Comparison of ENCODE assay signal across 8 mouse cellular contexts in the genomic region with DNA sequence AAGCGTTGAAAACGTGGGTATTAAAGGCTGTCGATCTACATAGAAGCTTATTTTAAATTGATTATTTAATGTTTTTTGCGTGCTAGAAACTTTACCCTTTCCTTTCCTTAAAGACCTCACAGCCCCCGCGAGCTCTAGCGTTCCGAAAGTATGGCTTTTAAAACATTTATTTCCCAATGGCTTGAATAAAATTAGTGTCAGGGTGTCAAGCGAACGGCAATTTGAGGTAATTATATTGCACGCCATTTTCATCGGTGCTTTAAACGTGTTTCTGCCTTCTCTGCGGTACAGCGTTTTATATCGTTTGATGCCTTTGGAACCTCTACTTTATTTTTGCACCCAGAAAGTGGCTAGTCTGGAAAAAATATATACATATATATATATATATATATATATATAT. TPM values are rescaled to one million over a fixed set of nuclear protein-coding genes. Genes with fewer than 3 reads are reported as not detected.
A peak's percentile ranks its signal among the peaks of the same experiment; 100 is the strongest.
DNase-seq lines count a peak whose midpoint lies in the region; ATAC-seq and TF ChIP-seq lines count a peak whose summit lies in the region.

No protein-coding gene starts in this region.

- TF ChIP-seq POLR2A in olfactory bulb, adult 2 months (IDR thresholded peaks at IDR 0.05; ENCODE audit: insufficient read depth, low read depth, low read length): no peak

- H3K9ac ChIP-seq in lung, embryonic 14.5 days: no peak overlapping the region
- no peak overlapping the region for H3K9ac ChIP-seq in intestine, embryonic 15.5 days

- peaks cover 40% of the 10 kb centered on the region for H3K27me3 ChIP-seq in lung, embryonic 14.5 days (ENCODE audit: insufficient read depth, low read length)
- H3K27me3 ChIP-seq in intestine, embryonic 15.5 days (replicated peaks): peaks cover 31% of the 10 kb centered on the region

- no peak for ATAC-seq in lung, embryonic 14.5 days (ENCODE audit: insufficient read depth)
- ATAC-seq in intestine, embryonic 15.5 days: no peak

- no peak for TF ChIP-seq CTCF in lung, embryonic 14.5 days (IDR thresholded peaks at IDR 0.05; ENCODE audit: low read depth)
- no peak for TF ChIP-seq CTCF in olfactory bulb, adult 2 months (IDR thresholded peaks at IDR 0.05; ENCODE audit: insufficient read depth, low read depth, low read length)

- H3K36me3 ChIP-seq in lung, embryonic 14.5 days (ENCODE audit: insufficient read depth): no peaks in the 10 kb centered on the region
- H3K36me3 ChIP-seq in intestine, embryonic 15.5 days: no peaks in the 10 kb centered on the region

- DNase-seq in cerebellum, postnatal 10 days: peak; percentile 4 to 30
- DNase-seq in cerebellum, postnatal 4 days (ENCODE audit: low spot score in 2 of 2): no peak
- DNase-seq in lung, embryonic 14.5 days: no peak
- no peak for DNase-seq in lung, postnatal 25 days (ENCODE audit: low spot score)
- no peak for DNase-seq in adrenal gland, postnatal 4 days (ENCODE audit: low spot score in 2 of 2)
- DNase-seq in thymus, postnatal 10 days (ENCODE audit: low spot score in 2 of 2): no peak

- H3K9me3 ChIP-seq in lung, embryonic 14.5 days (ENCODE audit: low read depth, low read length): no peaks in the 10 kb centered on the region
- H3K9me3 ChIP-seq in intestine, embryonic 15.5 days: no peaks in the 10 kb centered on the region

- no peak overlapping the region for H3K27ac ChIP-seq in lung, embryonic 14.5 days (ENCODE audit: low read depth)
- H3K27ac ChIP-seq in intestine, embryonic 15.5 days: no peak overlapping the region
- H3K27ac ChIP-seq in olfactory bulb, adult 2 months (ENCODE audit: insufficient read depth, low read depth, low read length): peak overlapping the region; percentile 80; the same call in 1 of the 2 replicates

- WGBS in lung, embryonic 14.5 days: 22% methylated on average over 16 of the region's 16 CpGs
- 22% methylated on average over 16 of the region's 16 CpGs for WGBS in intestine, embryonic 15.5 days
- 4% methylated on average over 16 of the region's 16 CpGs for WGBS in olfactory bulb, adult 2 months

- peak overlapping the region; percentile 60 for H3K4me2 ChIP-seq in lung, embryonic 14.5 days
- H3K4me2 ChIP-seq in intestine, embryonic 15.5 days (replicated peaks): peak overlapping the region; percentile 71

- no peaks in the 10 kb centered on the region for H3K4me1 ChIP-seq in lung, embryonic 14.5 days (ENCODE audit: insufficient read depth)
- peaks cover 11% of the 10 kb centered on the region; the same call in 1 of the 2 replicates for H3K4me1 ChIP-seq in intestine, embryonic 15.5 days (replicated peaks)
- no peaks in the 10 kb centered on the region for H3K4me1 ChIP-seq in olfactory bulb, adult 2 months (ENCODE audit: control insufficient read depth, insufficient read depth, low read length)

- peak overlapping the region; percentile 32; the same call in 1 of the 2 replicates for H3K4me3 ChIP-seq in lung, embryonic 14.5 days (ENCODE audit: low read depth, low read length)
- peak overlapping the region; percentile 33 for H3K4me3 ChIP-seq in intestine, embryonic 15.5 days (replicated peaks)
- peak overlapping the region; percentile 63; the same call in 1 of the 2 replicates for H3K4me3 ChIP-seq in olfactory bulb, adult 2 months (ENCODE audit: insufficient read depth, low read depth, low read length)

RNA-seq across cellular contexts. Expression of gene Slitrk1, which starts 0.4 kb away (rescaled TPM):
- 0.09 and 0.12 TPM in 2 replicates for polyA plus RNA-seq in lung, embryonic 14.5 days (2014; fragmentation: Nextera tagmentation; extraction: Ambion mirVana)
- 1.1 TPM in 2 replicates for polyA plus RNA-seq in intestine, embryonic 15.5 days (2015; fragmentation: Nextera tagmentation; extraction: Ambion mirVana)
- polyA plus RNA-seq in olfactory bulb, adult 2 months (2012; ENCODE audit: insufficient read depth, insufficient read length, low replicate concordance, missing spikeins): not detected in 2 replicates
- total RNA-seq in adrenal gland, postnatal 4 days (2021): 1 to 10 TPM; 3.4 to 3.5 TPM

Comparison
In these comparisons a context has a peak if more than half of its experiments do, and no peak if none do; other contexts are left out.
1. DNase-seq: peak in cerebellum, postnatal 10 days (2 of 2); none in cerebellum, postnatal 4 days (0 of 2), lung, embryonic 14.5 days (single experiment), lung, postnatal 25 days (single experiment), adrenal gland, postnatal 4 days (0 of 2) and thymus, postnatal 10 days (0 of 2).
2. Peak in every context shown above with its lines, with median percentiles within 50 percentile points of each other: H3K4me3 ChIP-seq.